Mouse (Mus musculus) heart, postnatal 0 days (tissue): ENCODE results near the gene Mapre1.

Source experiments
- CTCF ChIP-seq: IDR thresholded peaks from 2 replicates; pipeline ENCODE4 v1.5.1; 2016; ENCODE audit warnings: antibody characterized with exemption, control low read depth, low read depth
- EP300 ChIP-seq: IDR thresholded peaks from 2 replicates; pipeline ENCODE4 v1.6.1; 2016; ENCODE audit warnings: antibody characterized with exemption, low read depth

- TF ChIP-seq CTCF: no peak
- TF ChIP-seq EP300: no peak
Measured at GRCm38 (mm10) chr2:153778638-153779362, 37.7 kb downstream of the Mapre1 start.
